Mouse (Mus musculus) lung, adult 2 months (tissue): Measurements from ENCODE around the gene Clpx.
"Not testable (repeated sequence)": the region's sequence is repeated elsewhere in the genome, so short reads cannot be mapped to it uniquely, and the experiment has no call there.

Experiments
- CTCF ChIP-seq: fragments of 200-500 bp; IDR thresholded peaks from 2 replicates; pipeline ENCODE4 v1.5.1; 2011; ENCODE audit warnings: mild to moderate bottlenecking, low read length, control low read depth; ENCODE audit not compliant: insufficient read depth
- POLR2A ChIP-seq: fragments of 200-500 bp; IDR thresholded peaks from 2 replicates; pipeline ENCODE4 v1.6.1; 2011; ENCODE audit warnings: low read depth, mild to moderate bottlenecking, control low read depth, low read length, borderline replicate concordance; ENCODE audit errors: extremely low read depth

DNA sequence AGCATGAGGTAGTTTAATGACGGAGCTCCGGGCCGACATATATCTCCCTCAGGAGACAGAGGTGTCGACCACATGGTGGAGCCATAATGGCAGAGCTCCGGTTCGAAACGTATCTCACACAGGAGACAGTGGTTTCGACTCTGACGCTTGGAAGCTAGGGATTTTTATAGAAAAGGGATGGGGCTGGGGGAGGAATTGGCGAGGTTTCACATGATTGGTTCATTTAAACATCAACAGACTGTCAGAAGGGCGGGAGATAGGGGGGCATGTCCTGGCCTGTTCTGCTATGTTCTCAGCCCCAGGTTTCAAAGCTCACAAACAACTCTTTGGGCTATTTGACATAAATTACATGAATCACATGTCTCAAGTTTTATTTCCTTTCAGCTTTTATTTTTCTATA is 51.4 kb downstream of the Clpx start:
- not testable (repeated sequence) for TF ChIP-seq CTCF, POLR2A
